Mouse (Mus musculus) midbrain, embryonic 15.5 days (tissue): ENCODE measurements around the gene Copz1. TPM values are rescaled to one million over a fixed set of nuclear protein-coding genes. Genes with fewer than 3 reads are reported as not detected.
"Not testable (repeated sequence)": the region's sequence is repeated elsewhere in the genome, so short reads cannot be mapped to it uniquely, and the experiment has no call there.

Experiments used
- ATAC-seq: fragments of 200-750 bp; cut with Nextera tagmentation; replicated peaks from 2 replicates; pipeline ENCODE4 v1.8.0; 2017; ENCODE audit warnings: moderate TSS enrichment
- H3K27ac ChIP-seq: fragments of 300-500 bp; sonication (generic); 2 replicates; pipeline ENCODE4 v1.5.1; 2015; ENCODE audit warnings: mild to moderate bottlenecking, inconsistent platforms
- H3K27me3 ChIP-seq: fragments of 300-500 bp; sonication (generic); replicated peaks from 2 replicates; pipeline ENCODE4 v1.6.1; 2015; ENCODE audit warnings: inconsistent platforms
- H3K36me3 ChIP-seq: fragments of 300-500 bp; sonication (generic); replicated peaks from 2 replicates; pipeline ENCODE4 v1.6.1; 2015; ENCODE audit warnings: inconsistent platforms
- H3K4me1 ChIP-seq: fragments of 300-500 bp; sonication (generic); 2 replicates; pipeline ENCODE4 v1.6.1; 2015; ENCODE audit warnings: inconsistent platforms
- H3K4me2 ChIP-seq: fragments of 300-500 bp; sonication (generic); 2 replicates; pipeline ENCODE4 v1.6.1; 2015; ENCODE audit warnings: inconsistent platforms, mild to moderate bottlenecking, moderate library complexity
- H3K4me3 ChIP-seq: fragments of 300-500 bp; sonication (generic); 2 replicates; pipeline ENCODE4 v1.5.1; 2015; ENCODE audit warnings: mild to moderate bottlenecking, inconsistent platforms
- H3K9ac ChIP-seq: fragments of 300-500 bp; sonication (generic); 2 replicates; pipeline ENCODE4 v1.6.1; 2015; ENCODE audit warnings: mild to moderate bottlenecking, inconsistent platforms
- H3K9me3 ChIP-seq: fragments of 300-500 bp; sonication (generic); 2 replicates; pipeline ENCODE4 v1.6.1; 2016; ENCODE audit warnings: inconsistent platforms
- WGBS: fragments of 180-500 bp; shearing (Covaris S2); methylation state at CpG from one replicate; pipeline ENCODE4 v1.1.7; 2015; ENCODE audit warnings: mixed read lengths; 5-methylcytosine and 5-hydroxymethylcytosine counted together
- polyA plus RNA-seq: library from polyadenylated mRNA; unstranded; fragments of >200 nt; fragmentation: Nextera tagmentation; extraction: Ambion mirVana; gene quantifications from 2 replicates; pipeline ENCODE4 v1.2.1, GENCODE M21; 2015

The Copz1 gene
- 197 and 203 TPM in 2 replicates for polyA plus RNA-seq

DNA sequence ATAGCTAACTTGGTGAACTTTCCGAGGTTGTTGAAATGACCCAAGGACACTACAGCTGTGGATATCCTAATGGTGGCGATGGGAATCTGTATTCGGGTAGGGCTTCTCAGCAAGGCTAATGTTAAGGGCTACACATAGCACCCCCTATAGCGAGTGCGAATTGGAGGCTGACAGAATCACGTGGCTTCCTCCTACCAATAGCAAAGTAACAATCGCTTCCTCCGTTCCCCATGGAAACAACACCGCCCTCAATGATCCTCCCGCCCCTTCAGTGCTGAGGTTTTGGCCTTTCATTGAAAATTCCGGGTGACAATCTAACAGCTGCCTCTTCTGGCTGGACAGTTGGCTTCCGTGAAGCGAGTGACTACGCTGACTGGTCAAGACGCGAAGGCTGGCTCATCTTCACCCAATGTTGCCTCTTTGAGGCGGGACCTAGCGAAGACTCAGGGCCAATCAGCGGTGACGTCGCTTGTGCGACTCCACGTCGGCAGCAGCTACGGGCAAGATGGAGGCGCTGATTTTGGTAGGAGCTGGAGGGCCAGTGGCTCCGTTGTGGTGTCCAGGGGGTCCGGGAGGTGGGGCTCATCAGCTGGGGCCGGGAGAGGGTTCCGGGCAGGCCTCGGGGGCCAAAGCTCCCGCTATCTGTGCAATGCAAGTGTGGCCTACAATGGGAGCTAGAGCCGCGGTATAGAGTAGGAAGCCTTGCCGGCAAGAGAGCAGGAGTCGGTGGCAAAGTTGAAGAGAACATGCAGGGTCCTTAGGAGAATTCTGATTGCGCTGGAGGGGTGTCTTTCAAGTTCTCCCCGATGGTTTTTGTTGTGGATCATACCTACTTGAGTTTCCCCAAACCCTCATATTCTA, at the start of gene Copz1:
TSS of gene Copz1 (plus strand) at position 296 of the 861 bp plus-strand sequence.
- Histone ChIP-seq H3K9me3 (no peaks in the 10 kb centered on the region), H3K36me3 (no peaks in the 10 kb centered on the region), H3K4me2 (peak within 1 kb of the TSS; percentile 74), H3K4me1 (peaks cover 17% of the 10 kb centered on the region), H3K4me3 (peak within 1 kb of the TSS; percentile 90), H3K27me3 (no peaks in the 10 kb centered on the region), H3K9ac (peak within 1 kb of the TSS; percentile 91), H3K27ac (peak within 1 kb of the TSS; percentile 78)
- peak; percentile 100 for ATAC-seq
- 0% methylated on average over 38 of the region's 38 CpGs for WGBS

DNA sequence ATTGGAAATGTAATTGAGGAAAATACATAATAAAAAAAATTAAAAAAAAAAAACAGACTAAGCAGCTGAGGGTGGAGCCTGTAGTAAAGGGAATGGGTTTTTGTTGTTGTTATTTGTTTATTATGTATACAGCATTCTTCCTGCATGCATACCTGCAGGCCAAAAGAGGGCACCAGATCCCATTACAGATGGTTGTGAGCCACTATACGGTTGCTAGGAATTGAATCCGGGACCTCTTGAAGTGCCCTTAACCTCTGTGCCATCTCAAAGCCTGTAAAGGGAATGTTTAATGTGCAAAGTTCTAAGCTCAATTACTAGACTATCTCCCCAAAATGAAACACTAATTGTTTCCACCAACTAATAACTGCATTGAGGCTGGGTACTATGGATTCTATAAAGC, 48.4 kb upstream of the Copz1 start:
- 91% methylated on average over 2 of the region's 2 CpGs for WGBS
- H3K4me2 ChIP-seq = no peak overlapping the region
- no peak overlapping the region for H3K27ac ChIP-seq
- H3K9me3 ChIP-seq = no peaks in the 10 kb centered on the region
- no peaks in the 10 kb centered on the region for H3K27me3 ChIP-seq
- no peaks in the 10 kb centered on the region for H3K36me3 ChIP-seq
- H3K4me1 ChIP-seq = peaks cover 6% of the 10 kb centered on the region
- no peak for ATAC-seq
- H3K4me3 ChIP-seq = no peak overlapping the region
- no peak overlapping the region for H3K9ac ChIP-seq

DNA sequence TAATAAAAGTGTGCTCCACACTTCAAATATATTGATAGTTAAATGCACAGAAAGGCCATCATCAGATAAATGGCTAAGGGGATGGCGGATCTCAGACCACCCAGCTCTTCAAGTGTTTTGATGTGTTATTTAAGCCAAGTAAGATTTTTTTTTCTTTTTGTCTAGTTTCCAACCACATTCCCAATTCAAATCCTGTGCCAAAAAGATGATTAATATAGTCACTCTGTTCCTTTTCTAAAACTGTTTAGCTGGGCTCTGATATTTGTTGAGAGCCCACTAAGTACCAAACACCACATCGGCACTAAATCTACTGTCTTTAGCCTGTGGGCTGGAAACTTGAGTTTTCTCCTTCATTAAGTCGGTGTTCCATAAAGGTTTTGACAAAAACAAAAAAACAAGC, 45.5 kb upstream of the Copz1 start:
- no peaks in the 10 kb centered on the region for H3K9me3 ChIP-seq
- no peaks in the 10 kb centered on the region for H3K36me3 ChIP-seq
- H3K4me2 ChIP-seq = no peak overlapping the region
- H3K4me3 ChIP-seq = no peak overlapping the region
- ATAC-seq = no peak
- H3K9ac ChIP-seq = no peak overlapping the region
- H3K27me3 ChIP-seq = no peaks in the 10 kb centered on the region
- H3K4me1 ChIP-seq = no peaks in the 10 kb centered on the region
- WGBS = 79% methylated on average over 3 of the region's 3 CpGs
- no peak overlapping the region for H3K27ac ChIP-seq

DNA sequence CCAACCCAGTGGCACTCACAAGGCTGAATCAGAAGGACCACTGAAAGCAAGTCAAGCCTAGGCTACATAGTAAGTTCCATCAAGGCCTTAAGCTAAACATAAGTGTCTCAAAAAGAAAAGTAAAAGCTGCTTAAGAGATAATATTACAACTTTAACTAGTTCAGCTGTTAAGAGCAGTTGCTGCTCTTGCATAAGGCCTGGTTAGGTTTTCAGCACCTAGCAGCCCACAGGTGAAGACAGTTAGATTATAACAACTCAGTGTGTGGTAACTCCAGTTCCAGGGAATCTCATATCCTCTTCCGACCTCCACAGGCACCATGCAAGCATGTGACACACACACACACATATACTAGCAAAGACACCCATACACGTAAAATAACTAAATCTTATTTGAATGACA, 44.9 kb upstream of the Copz1 start:
- Histone ChIP-seq H3K36me3 (no peaks in the 10 kb centered on the region), H3K9ac (no peak overlapping the region), H3K4me1 (no peaks in the 10 kb centered on the region), H3K27me3 (no peaks in the 10 kb centered on the region), H3K4me3 (no peak overlapping the region), H3K27ac (no peak overlapping the region), H3K4me2 (no peak overlapping the region), H3K9me3 (no peaks in the 10 kb centered on the region)
- ATAC-seq = no peak
- WGBS = 93% methylated on average over 2 of the region's 2 CpGs

DNA sequence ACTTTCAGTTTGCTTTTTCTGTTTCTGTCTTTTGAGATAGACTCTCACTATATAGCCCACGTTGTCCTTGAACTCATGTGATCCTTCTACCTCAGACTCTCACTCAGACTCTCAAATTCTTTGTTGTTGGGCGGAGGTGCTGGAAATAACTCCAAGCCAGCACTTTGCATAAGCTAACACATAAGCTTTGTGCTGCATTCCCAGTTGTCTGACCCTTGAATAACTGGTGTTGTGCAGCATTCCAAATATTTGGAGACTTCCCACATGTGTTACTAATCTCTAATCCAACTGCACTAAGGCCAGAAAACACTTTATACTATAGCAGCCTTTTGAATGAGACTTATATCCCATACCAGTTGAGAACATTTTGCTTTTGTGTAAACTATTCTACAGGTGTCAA, 43.6 kb upstream of the Copz1 start:
- ATAC-seq = no peak
- Histone ChIP-seq H3K27me3 (no peaks in the 10 kb centered on the region), H3K27ac (no peak overlapping the region), H3K4me1 (no peaks in the 10 kb centered on the region), H3K4me3 (no peak overlapping the region), H3K9me3 (no peaks in the 10 kb centered on the region), H3K4me2 (no peak overlapping the region), H3K9ac (no peak overlapping the region), H3K36me3 (no peaks in the 10 kb centered on the region)
- WGBS = 66% methylated on average over 2 of the region's 2 CpGs

DNA sequence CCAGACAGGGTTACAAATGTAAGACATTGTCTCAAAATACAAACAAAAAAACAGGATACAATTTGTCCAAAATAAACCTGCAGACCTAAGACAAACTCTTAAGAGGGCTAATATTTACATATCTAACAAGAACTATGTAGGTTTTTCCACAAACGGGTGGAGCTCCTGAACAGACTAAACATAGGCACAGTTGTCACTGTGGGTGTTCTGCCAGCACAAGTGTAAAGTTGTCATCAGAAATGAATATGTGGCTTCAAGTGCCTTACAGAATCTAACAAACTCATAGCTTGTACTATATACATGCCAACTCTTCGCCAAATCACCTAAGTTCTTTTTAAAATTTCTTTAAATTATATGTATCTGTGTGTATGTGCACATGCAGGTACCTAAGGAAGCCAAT, 39.4 kb upstream of the Copz1 start:
- Histone ChIP-seq H3K9me3 (no peaks in the 10 kb centered on the region), H3K4me1 (peaks cover 6% of the 10 kb centered on the region), H3K27ac (no peak overlapping the region), H3K4me3 (no peak overlapping the region), H3K36me3 (no peaks in the 10 kb centered on the region), H3K4me2 (no peak overlapping the region), H3K27me3 (no peaks in the 10 kb centered on the region), H3K9ac (no peak overlapping the region)
- ATAC-seq = no peak
- WGBS = 90% methylated on average over 2 of the region's 2 CpGs

DNA sequence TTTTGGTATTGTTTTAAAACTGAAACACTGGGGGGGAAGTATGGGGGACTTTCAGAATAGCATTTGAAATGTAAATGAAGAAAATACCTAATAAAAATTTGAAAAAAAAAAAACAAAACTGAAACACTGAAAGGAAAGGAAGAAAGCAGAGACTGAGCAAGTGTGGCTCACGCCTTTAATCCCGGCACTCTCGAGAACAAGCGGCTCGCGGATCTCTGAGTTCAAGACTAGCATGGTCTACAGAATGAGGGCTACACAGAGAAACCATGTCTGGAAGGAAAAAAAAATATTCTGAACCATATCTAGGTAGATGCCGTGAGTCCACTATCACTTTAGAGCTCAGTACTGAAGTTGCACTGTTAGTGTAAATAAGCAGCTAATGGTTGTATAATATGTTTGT, 35.2 kb upstream of the Copz1 start:
- Histone ChIP-seq H3K9me3 (no peaks in the 10 kb centered on the region), H3K36me3 (peaks cover 3% of the 10 kb centered on the region; the same call in 1 of the 2 replicates), H3K9ac (no peak overlapping the region), H3K4me2 (no peak overlapping the region), H3K4me3 (no peak overlapping the region), H3K4me1 (peaks cover 26% of the 10 kb centered on the region), H3K27ac (no peak overlapping the region), H3K27me3 (no peaks in the 10 kb centered on the region)
- 92% methylated on average over 7 of the region's 7 CpGs for WGBS
- no peak for ATAC-seq

DNA sequence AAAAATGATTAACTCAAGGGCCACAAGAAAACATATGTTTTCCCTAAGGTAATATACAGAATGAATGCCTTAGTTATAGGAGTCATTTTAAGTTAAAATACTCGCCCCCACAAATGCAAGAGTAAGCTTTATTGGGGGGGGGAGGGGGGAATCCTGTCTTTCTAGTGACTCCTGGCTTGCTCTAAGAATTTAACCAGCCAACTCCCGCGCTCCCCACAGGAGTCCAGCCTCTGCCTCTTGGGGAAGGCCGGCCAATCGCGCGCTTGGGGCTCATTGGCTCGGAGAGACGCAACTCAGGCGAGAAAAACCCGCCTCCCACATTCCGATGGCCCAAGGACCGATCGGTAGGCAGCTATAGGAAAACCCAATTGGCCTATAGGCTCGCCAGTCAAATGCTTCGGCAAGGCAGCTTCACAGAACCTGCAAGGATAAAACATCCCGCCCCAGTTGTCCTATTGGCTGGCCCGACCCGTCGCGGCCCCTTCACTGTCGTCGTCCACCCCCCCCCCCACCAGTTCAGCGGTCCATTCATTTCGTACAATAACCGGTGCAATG, 33.3 kb upstream of the Copz1 start:
- H3K4me3 ChIP-seq = peak overlapping the region; percentile 59
- peaks cover 43% of the 10 kb centered on the region for H3K4me1 ChIP-seq
- WGBS = under 1% methylated on average over 26 of the region's 26 CpGs
- H3K9ac ChIP-seq = peak overlapping the region; percentile 46
- no peaks in the 10 kb centered on the region for H3K27me3 ChIP-seq
- peak overlapping the region; percentile 76 for H3K4me2 ChIP-seq
- ATAC-seq = peak; percentile 90
- H3K36me3 ChIP-seq = peaks cover 19% of the 10 kb centered on the region
- H3K9me3 ChIP-seq = no peaks in the 10 kb centered on the region
- H3K27ac ChIP-seq = peak overlapping the region; percentile 93

DNA sequence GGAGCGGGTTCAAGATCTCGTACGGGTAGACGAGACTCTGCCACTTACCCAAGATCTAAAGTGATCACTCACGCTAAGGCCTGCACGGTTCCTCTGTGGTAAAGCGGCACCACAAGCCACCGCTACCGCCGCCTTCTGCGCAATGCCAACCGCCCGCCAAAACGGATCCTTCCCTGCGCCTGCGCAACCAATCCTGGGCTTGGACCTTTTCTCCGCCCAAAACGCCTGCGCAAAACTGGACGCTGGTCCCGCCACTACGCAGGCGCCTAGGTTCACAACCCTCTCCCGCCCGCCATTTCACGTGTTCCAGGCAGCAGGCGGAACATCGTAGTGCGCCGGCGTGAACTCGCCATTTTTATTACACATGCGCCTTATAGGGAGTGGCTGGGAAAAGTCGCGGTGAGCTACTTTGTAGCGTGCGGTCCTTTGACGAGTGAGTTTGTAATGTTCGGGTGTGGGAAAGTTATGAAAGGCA, 32.8 kb upstream of the Copz1 start, which contains the start of gene Cbx5:
TSS of gene Cbx5 (minus strand) at position 132 of the 475 bp plus-strand sequence.
- under 1% methylated on average over 39 of the region's 39 CpGs for WGBS
- peak within 1 kb of the TSS; percentile 76 for H3K4me2 ChIP-seq
- no peaks in the 10 kb centered on the region for H3K9me3 ChIP-seq
- H3K9ac ChIP-seq = peak within 1 kb of the TSS; percentile 64
- H3K4me1 ChIP-seq = peaks cover 43% of the 10 kb centered on the region
- peaks cover 19% of the 10 kb centered on the region for H3K36me3 ChIP-seq
- peak within 1 kb of the TSS; percentile 93 for H3K27ac ChIP-seq
- peak within 1 kb of the TSS; percentile 59 for H3K4me3 ChIP-seq
- no peaks in the 10 kb centered on the region for H3K27me3 ChIP-seq
- ATAC-seq = peak; percentile 95

DNA sequence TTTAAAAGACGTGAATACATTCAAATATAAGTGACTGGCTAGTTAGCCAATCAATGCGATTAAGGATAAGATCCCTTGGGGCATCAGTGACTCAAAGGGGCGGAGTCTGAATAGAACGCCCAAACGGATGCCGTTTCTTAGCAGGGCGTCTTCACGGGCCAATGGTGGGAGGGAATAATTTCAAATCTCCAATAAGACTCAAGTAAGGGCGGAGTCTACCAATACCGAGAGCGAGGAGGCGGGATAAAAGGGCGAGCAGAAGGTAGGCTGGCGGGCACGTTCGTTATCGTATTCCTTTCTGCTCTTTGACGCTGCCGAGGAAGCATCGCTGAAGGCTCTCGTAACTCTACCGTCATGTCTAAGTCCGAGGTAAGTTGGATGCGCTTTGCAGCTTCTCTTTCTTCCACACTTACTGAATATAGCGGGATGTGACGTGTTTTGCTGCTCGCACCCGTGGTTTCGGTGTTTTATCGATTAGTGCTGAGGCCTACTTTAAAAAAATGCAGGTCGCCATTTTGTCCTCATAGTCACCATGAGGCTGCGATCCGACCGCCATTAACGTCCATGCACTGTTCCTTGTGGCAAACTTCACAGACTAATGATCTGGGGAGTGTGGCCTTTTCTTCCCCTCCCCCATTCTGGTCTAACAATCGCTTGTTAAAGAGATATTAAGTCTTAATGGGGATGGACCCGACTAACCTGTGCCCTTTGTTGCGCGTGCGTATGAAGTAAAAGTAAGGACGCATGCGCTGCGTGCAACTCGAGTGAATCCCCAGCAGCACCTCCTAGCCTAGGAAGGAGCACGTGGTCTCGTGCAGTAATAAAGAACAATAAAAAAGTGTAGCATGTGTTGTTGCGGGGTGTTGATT, 32.1 kb upstream of the Copz1 start, which contains the start of gene Hnrnpa1:
TSS of gene Hnrnpa1 (plus strand) at position 273 of the 869 bp plus-strand sequence.
- Histone ChIP-seq H3K9me3 (no peaks in the 10 kb centered on the region), H3K4me1 (peaks cover 46% of the 10 kb centered on the region), H3K4me3 (peak within 1 kb of the TSS; percentile 59), H3K27ac (peak within 1 kb of the TSS; percentile 93), H3K36me3 (peaks cover 23% of the 10 kb centered on the region), H3K4me2 (peak within 1 kb of the TSS; percentile 76), H3K27me3 (no peaks in the 10 kb centered on the region), H3K9ac (peak within 1 kb of the TSS; percentile 64)
- under 1% methylated on average over 47 of the region's 47 CpGs for WGBS
- ATAC-seq = peak; percentile 95

DNA sequence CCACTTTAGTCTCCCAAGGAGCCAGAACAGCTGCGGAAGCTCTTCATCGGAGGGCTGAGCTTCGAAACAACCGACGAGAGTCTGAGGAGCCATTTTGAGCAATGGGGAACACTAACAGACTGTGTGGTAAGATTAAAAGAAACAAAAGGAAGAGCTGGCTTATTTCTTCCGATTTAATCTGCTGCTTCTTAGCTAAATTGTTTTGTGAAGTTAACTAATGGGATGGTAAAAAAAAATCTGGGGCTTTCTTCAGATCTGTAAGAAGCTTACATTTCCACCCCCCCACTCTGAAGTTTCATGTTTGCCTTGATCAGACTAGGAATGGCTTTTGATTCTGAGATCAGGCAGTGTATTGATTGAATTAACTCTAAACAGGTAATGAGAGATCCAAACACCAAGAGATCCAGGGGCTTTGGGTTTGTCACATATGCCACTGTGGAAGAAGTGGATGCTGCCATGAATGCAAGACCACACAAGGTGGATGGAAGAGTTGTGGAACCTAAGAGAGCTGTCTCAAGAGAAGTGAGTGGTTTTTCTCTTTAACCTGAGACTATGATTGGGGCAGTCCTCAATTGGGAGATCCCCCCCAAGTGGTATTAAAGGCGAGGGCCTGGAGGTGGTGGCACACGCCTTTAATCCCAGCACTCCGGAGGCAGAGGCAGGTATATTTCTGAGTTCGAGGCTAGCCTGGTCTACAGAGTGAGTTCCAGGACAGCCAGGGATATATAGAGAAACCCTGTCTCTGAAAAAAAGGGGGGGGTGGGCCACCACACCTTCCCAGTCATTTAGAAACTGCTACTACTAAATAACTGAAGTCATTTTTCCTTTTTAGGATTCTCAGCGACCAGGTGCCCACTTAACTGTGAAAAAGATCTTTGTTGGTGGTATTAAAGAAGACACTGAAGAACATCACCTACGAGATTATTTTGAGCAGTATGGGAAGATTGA, 31.2 kb upstream of the Copz1 start:
- WGBS = 13% methylated on average over 12 of the region's 12 CpGs
- ATAC-seq, H3K27me3 ChIP-seq, H3K9me3 ChIP-seq: not testable (repeated sequence)
- Histone ChIP-seq H3K9ac (peak overlapping the region; percentile 64), H3K36me3 (peaks cover 31% of the 10 kb centered on the region), H3K27ac (peak overlapping the region; percentile 93), H3K4me1 (peaks cover 49% of the 10 kb centered on the region), H3K4me3 (peak overlapping the region; percentile 59), H3K4me2 (peak overlapping the region; percentile 75)
